Mouse (Mus musculus): ENCODE data around the gene Sac3d1.
A peak's percentile ranks its signal among the peaks of the same experiment; 100 is the strongest.

The Sac3d1 gene

GRCm38 (mm10) chr19:6085417-6085879 lies 33.0 kb downstream of the Sac3d1 start:
- peaks cover 79% of the 10 kb centered on the region for H3K4me1 ChIP-seq (replicated peaks; ENCODE audit: low read depth, low read length)
- H3K9me3 ChIP-seq (ENCODE audit: low read length) = no peaks in the 10 kb centered on the region
- peaks cover 82% of the 10 kb centered on the region for H3K36me3 ChIP-seq (ENCODE audit: insufficient read depth, low read length)
- TF ChIP-seq POU5F1 (IDR thresholded peaks at IDR 0.05; ENCODE audit: borderline replicate concordance, low read length) (peak; percentile 38; the same call in 1 of the 2 replicates), CTCF (conservative IDR thresholded peaks at IDR 0.05; ENCODE audit: low read length) (no peak), NANOG (IDR thresholded peaks at IDR 0.05; ENCODE audit: borderline replicate concordance, low read length) (no peak)
- no peaks in the 10 kb centered on the region for H3K27me3 ChIP-seq (ENCODE audit: insufficient read depth, low read length)
- peak overlapping the region; percentile 97 for H3K4me3 ChIP-seq (replicated peaks; ENCODE audit: low read length)

GRCm38 (mm10) chr19:6084478-6085248 lies 33.8 kb downstream of the Sac3d1 start, which contains the start of the genes Zfpl1 and Cdca5:
Gene Zfpl1 (minus strand): TSS chr19:6084956.
Gene Cdca5 (plus strand): TSS chr19:6084983.
- Histone ChIP-seq H3K4me3 (replicated peaks; ENCODE audit: low read length) (peak within 1 kb of the TSS; percentile 97), H3K4me1 (replicated peaks; ENCODE audit: low read depth, low read length) (peaks cover 79% of the 10 kb centered on the region), H3K36me3 (ENCODE audit: insufficient read depth, low read length) (peaks cover 82% of the 10 kb centered on the region), H3K27me3 (ENCODE audit: insufficient read depth, low read length) (no peaks in the 10 kb centered on the region), H3K9me3 (ENCODE audit: low read length) (no peaks in the 10 kb centered on the region)
- TF ChIP-seq NANOG (IDR thresholded peaks at IDR 0.05; ENCODE audit: borderline replicate concordance, low read length) (no peak), CTCF (conservative IDR thresholded peaks at IDR 0.05; ENCODE audit: low read length) (no peak), POU5F1 (IDR thresholded peaks at IDR 0.05; ENCODE audit: borderline replicate concordance, low read length) (no peak)

- H3K36me3 ChIP-seq (ENCODE audit: insufficient read depth, low read length) = peaks cover 67% of the 10 kb centered on the region
- no peaks in the 10 kb centered on the region for H3K27me3 ChIP-seq (ENCODE audit: insufficient read depth, low read length)
- H3K4me3 ChIP-seq (replicated peaks; ENCODE audit: low read length) = no peak within 1 kb of the TSS; the same call in 1 of the 2 replicates
- no peak for TF ChIP-seq CTCF (conservative IDR thresholded peaks at IDR 0.05; ENCODE audit: low read length)
- no peak for TF ChIP-seq NANOG (IDR thresholded peaks at IDR 0.05; ENCODE audit: borderline replicate concordance, low read length)
- no peak for TF ChIP-seq POU5F1 (IDR thresholded peaks at IDR 0.05; ENCODE audit: borderline replicate concordance, low read length)
- H3K4me1 ChIP-seq (replicated peaks; ENCODE audit: low read depth, low read length) = peaks cover 63% of the 10 kb centered on the region
- H3K9me3 ChIP-seq (ENCODE audit: low read length) = no peaks in the 10 kb centered on the region
These were observed 36.3 kb downstream of the Sac3d1 start, which contains the start of gene Gm28374 for GRCm38 (mm10) chr19:6082156-6082555. Gene Gm28374 (minus strand): TSS chr19:6082256.

- Histone ChIP-seq H3K4me3 (replicated peaks; ENCODE audit: low read length) (no peak within 1 kb of the TSS), H3K36me3 (ENCODE audit: insufficient read depth, low read length) (peaks cover 64% of the 10 kb centered on the region), H3K4me1 (replicated peaks; ENCODE audit: low read depth, low read length) (peaks cover 57% of the 10 kb centered on the region), H3K27me3 (ENCODE audit: insufficient read depth, low read length) (no peaks in the 10 kb centered on the region), H3K9me3 (ENCODE audit: low read length) (no peaks in the 10 kb centered on the region)
- TF ChIP-seq NANOG (IDR thresholded peaks at IDR 0.05; ENCODE audit: borderline replicate concordance, low read length) (no peak), CTCF (conservative IDR thresholded peaks at IDR 0.05; ENCODE audit: low read length) (no peak), POU5F1 (IDR thresholded peaks at IDR 0.05; ENCODE audit: borderline replicate concordance, low read length) (no peak)
These were observed 38.4 kb downstream of the Sac3d1 start, which contains the start of gene Tmem262 for GRCm38 (mm10) chr19:6079983-6080480. Gene Tmem262 (plus strand): TSS chr19:6080033.

GRCm38 (mm10) chr19:6076564-6077393 lies 41.7 kb downstream of the Sac3d1 start, which contains the start of gene Vps51:
Gene Vps51 (minus strand): TSS chr19:6077231.
- Histone ChIP-seq H3K9me3 (ENCODE audit: low read length) (no peaks in the 10 kb centered on the region), H3K36me3 (ENCODE audit: insufficient read depth, low read length) (peaks cover 69% of the 10 kb centered on the region), H3K4me1 (replicated peaks; ENCODE audit: low read depth, low read length) (peaks cover 43% of the 10 kb centered on the region), H3K27me3 (ENCODE audit: insufficient read depth, low read length) (no peaks in the 10 kb centered on the region), H3K4me3 (replicated peaks; ENCODE audit: low read length) (peak within 1 kb of the TSS; percentile 89)
- TF ChIP-seq NANOG (IDR thresholded peaks at IDR 0.05; ENCODE audit: borderline replicate concordance, low read length) (no peak), CTCF (conservative IDR thresholded peaks at IDR 0.05; ENCODE audit: low read length) (no peak), POU5F1 (IDR thresholded peaks at IDR 0.05; ENCODE audit: borderline replicate concordance, low read length) (no peak; the same call in 1 of the 2 replicates)

GRCm38 (mm10) chr19:6073889-6074288 lies 44.6 kb downstream of the Sac3d1 start:
- TF ChIP-seq POU5F1 (IDR thresholded peaks at IDR 0.05; ENCODE audit: borderline replicate concordance, low read length) (no peak), CTCF (conservative IDR thresholded peaks at IDR 0.05; ENCODE audit: low read length) (no peak), NANOG (IDR thresholded peaks at IDR 0.05; ENCODE audit: borderline replicate concordance, low read length) (no peak)
- Histone ChIP-seq H3K9me3 (ENCODE audit: low read length) (no peaks in the 10 kb centered on the region), H3K4me1 (replicated peaks; ENCODE audit: low read depth, low read length) (peaks cover 57% of the 10 kb centered on the region), H3K27me3 (ENCODE audit: insufficient read depth, low read length) (no peaks in the 10 kb centered on the region), H3K4me3 (replicated peaks; ENCODE audit: low read length) (no peak overlapping the region), H3K36me3 (ENCODE audit: insufficient read depth, low read length) (peaks cover 56% of the 10 kb centered on the region)

GRCm38 (mm10) chr19:6071261-6071660 lies 47.2 kb downstream of the Sac3d1 start:
- H3K9me3 ChIP-seq (ENCODE audit: low read length) = no peaks in the 10 kb centered on the region
- peaks cover 65% of the 10 kb centered on the region for H3K4me1 ChIP-seq (replicated peaks; ENCODE audit: low read depth, low read length)
- no peaks in the 10 kb centered on the region for H3K27me3 ChIP-seq (ENCODE audit: insufficient read depth, low read length)
- H3K4me3 ChIP-seq (replicated peaks; ENCODE audit: low read length) = peak overlapping the region; percentile 79
- H3K36me3 ChIP-seq (ENCODE audit: insufficient read depth, low read length) = peaks cover 54% of the 10 kb centered on the region
- no peak for TF ChIP-seq NANOG (IDR thresholded peaks at IDR 0.05; ENCODE audit: borderline replicate concordance, low read length)
- no peak for TF ChIP-seq CTCF (conservative IDR thresholded peaks at IDR 0.05; ENCODE audit: low read length)
- TF ChIP-seq POU5F1 (IDR thresholded peaks at IDR 0.05; ENCODE audit: borderline replicate concordance, low read length) = no peak

All from E14TG2a.4 (cell line).